Mouse (Mus musculus) limb, embryonic 14.5 days (tissue): ENCODE measurements at regions not wholly inside any gene's neighbourhood (a gene's known extent, or its start where the extent isn't known, plus 50 kb on each side); places are given as distances from the start of the nearest gene placed in this dataset.

ENCODE experiments used
- ATAC-seq: fragments of 200-750 bp; cut with Nextera tagmentation; 2 replicates; pipeline ENCODE4 v1.8.0; 2017; ENCODE audit warnings: low read depth, moderate number of reproducible peaks, moderate TSS enrichment; ENCODE audit not compliant: low FRiP score
- DNase-seq: peaks from one replicate; pipeline ENCODE4 v3.0.0-alpha.2; 2015; ENCODE audit warnings: low spot score
- H3K27ac ChIP-seq: fragments of 300-500 bp; sonication (generic); replicated peaks from 2 replicates; pipeline ENCODE4 v1.5.1; 2014; ENCODE audit warnings: low read depth, mild to moderate bottlenecking, low read length, moderate library complexity, mixed read lengths
- H3K27me3 ChIP-seq: fragments of 300-500 bp; sonication (generic); 2 replicates; pipeline ENCODE4 v1.6.1; 2014; ENCODE audit warnings: low read length, mixed read lengths; ENCODE audit not compliant: control insufficient read depth, insufficient read depth
- H3K36me3 ChIP-seq: fragments of 300-500 bp; sonication (generic); 2 replicates; pipeline ENCODE4 v1.6.1; 2014; ENCODE audit warnings: mild to moderate bottlenecking, low read length, moderate library complexity, mixed read lengths; ENCODE audit not compliant: control insufficient read depth, insufficient read depth
- H3K4me1 ChIP-seq: fragments of 300-500 bp; sonication (generic); 2 replicates; pipeline ENCODE4 v1.6.1; 2014; ENCODE audit warnings: antibody characterized with exemption, low read length, mixed read lengths; ENCODE audit not compliant: control insufficient read depth, insufficient read depth
- H3K4me2 ChIP-seq: fragments of 300-500 bp; sonication (generic); replicated peaks from 2 replicates; pipeline ENCODE4 v1.6.1; 2014; ENCODE audit warnings: low read depth, mild to moderate bottlenecking, low read length, moderate library complexity; ENCODE audit not compliant: severe bottlenecking
- H3K4me3 ChIP-seq: fragments of 300-500 bp; sonication (generic); replicated peaks from 2 replicates; pipeline ENCODE4 v1.5.1; 2014; ENCODE audit warnings: low read length
- H3K9ac ChIP-seq: fragments of 300-500 bp; sonication (generic); 2 replicates; pipeline ENCODE4 v1.6.1; 2014; ENCODE audit warnings: mild to moderate bottlenecking, low read depth, low read length, moderate library complexity; ENCODE audit not compliant: severe bottlenecking
- H3K9me3 ChIP-seq: fragments of 300-500 bp; sonication (generic); 2 replicates; pipeline ENCODE4 v1.6.1; 2016; ENCODE audit warnings: low read length; ENCODE audit not compliant: control insufficient read depth
- POLR2A ChIP-seq: fragments of 200-500 bp; IDR thresholded peaks from 2 replicates; pipeline ENCODE4 v1.8.0; 2012; ENCODE audit warnings: inconsistent platforms, mild to moderate bottlenecking, moderate library complexity, borderline replicate concordance; ENCODE audit not compliant: insufficient read depth, insufficient read length; ENCODE audit errors: extremely low read depth
- WGBS: fragments of 180-500 bp; shearing (Covaris S2); extraction: QIAGEN DNeasy Blood & Tissue Kit; methylation state at CpG from one replicate; pipeline ENCODE4 v1.1.7; 2014; 5-methylcytosine and 5-hydroxymethylcytosine counted together

DNA sequence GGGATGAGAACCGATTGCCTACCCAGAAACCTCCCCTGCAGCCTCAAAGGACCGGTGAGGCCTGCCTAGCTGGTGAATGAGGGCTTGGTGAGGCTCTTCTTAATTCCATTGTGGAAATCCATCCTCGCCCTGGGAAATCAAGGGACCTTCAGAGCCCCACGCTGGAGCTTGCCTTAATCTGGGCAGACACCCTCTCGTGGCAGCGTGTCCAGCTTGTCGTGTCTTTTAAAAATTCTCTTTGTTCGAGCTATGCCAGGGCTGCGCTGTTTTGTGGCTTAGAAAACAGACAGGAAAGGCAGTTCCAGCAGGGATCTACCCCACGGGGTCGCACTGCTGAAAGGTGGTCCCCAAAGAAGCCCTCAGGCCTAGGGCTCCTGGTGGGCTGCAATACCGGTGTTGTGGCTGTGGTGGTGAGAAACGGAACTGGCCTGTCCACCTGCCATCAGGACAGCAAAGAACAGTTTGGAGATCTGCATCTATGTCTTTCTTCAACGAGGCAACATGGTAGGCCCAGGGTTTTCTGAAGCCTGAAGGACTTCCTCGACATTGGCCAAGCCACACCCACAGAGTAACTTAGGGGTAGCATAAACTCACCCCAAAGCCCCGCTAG is 63.5 kb upstream of the Zfp423 start:
- no peak for DNase-seq
- no peak for TF ChIP-seq POLR2A
- Histone ChIP-seq H3K36me3 (no peaks in the 10 kb centered on the region), H3K9me3 (0 out of 2 replicates have a peak, but pooled peaks cover 6% of the 10 kb centered on the region), H3K4me2 (no peak overlapping the region), H3K27me3 (no peaks in the 10 kb centered on the region), H3K27ac (no peak overlapping the region), H3K4me3 (no peak overlapping the region), H3K4me1 (no peaks in the 10 kb centered on the region), H3K9ac (peak overlapping the region; percentile 12; the same call in 1 of the 2 replicates)
- ATAC-seq: no peak
- 66% methylated on average over 16 of the region's 16 CpGs for WGBS

DNA sequence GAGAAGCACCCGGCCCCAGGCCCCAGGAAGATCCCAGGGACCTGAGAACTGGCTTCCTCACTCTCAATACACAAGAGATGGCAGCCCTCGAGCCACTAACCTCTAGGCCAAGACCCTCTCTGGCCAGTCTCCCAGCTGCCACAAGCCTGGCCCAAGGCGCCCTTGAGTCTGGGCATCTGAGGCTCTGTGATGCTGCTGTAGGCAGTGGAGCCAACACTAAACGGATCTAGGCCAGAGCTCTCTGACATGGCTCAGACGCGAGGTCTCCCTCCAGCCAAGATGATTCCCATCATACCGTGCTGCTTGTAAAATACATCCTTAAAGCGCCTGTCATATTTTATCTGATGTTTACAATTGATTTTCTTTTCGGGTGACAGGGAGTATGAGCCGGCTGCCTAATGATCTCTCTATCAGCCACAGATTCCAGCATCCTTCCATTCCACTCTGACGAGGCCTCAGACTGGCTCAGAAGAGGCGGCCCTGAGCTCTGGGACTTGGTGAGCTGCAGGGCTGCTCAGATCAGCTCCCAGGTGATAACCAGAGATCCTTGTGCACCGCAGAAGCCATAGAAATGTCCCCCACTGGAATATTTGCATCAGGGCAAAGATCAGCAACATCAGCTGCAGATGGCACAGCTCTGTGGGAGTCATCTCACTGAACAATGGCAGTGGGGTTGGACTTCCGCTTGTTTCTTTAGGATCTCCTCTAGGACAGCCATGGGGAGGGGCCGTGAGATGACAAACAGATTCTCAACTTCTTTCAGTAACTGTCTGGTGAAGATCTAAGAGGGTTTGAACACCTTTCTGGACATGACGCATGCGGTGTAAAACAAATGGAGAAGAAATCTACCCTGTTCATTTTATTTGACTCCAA is 60.1 kb upstream of the Zfp423 start:
- H3K4me3 ChIP-seq: no peak overlapping the region
- H3K4me2 ChIP-seq: no peak overlapping the region
- WGBS: 83% methylated on average over 17 of the region's 17 CpGs
- H3K9ac ChIP-seq: no peak overlapping the region
- ATAC-seq (no peak), DNase-seq (no peak)
- no peaks in the 10 kb centered on the region for H3K27me3 ChIP-seq
- H3K27ac ChIP-seq: no peak overlapping the region
- no peaks in the 10 kb centered on the region for H3K4me1 ChIP-seq
- no peak for TF ChIP-seq POLR2A
- 0 out of 2 replicates have a peak, but pooled peaks cover 6% of the 10 kb centered on the region for H3K9me3 ChIP-seq
- no peaks in the 10 kb centered on the region for H3K36me3 ChIP-seq

DNA sequence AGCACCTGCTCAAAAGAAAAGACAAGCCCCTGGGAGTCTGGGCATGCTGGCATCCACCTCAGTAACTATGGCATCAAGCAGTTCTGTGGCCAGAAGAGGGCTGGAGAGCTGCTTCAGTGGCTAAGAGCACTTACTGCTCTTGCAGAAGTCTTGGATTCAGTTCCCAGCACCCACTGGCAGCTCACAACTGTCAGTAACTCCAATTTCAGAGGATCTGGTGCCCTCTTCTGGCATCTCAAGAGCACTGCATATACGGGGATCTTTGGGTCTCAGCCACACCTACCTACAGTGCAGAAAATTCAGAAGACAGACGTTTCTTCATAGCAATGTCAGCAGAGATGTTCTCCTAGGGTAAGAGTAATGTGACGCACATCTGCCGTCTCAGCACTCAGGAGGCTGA is 59.1 kb upstream of the Zfp423 start:
- DNase-seq (no peak), ATAC-seq (no peak)
- TF ChIP-seq POLR2A: no peak
- no peak overlapping the region for H3K4me2 ChIP-seq
- no peak overlapping the region for H3K4me3 ChIP-seq
- 0 out of 2 replicates have a peak, but pooled peaks cover 6% of the 10 kb centered on the region for H3K9me3 ChIP-seq
- H3K9ac ChIP-seq: no peak overlapping the region
- H3K27ac ChIP-seq: no peak overlapping the region
- no peaks in the 10 kb centered on the region for H3K36me3 ChIP-seq
- WGBS: 92% methylated on average over 4 of the region's 4 CpGs
- H3K4me1 ChIP-seq: no peaks in the 10 kb centered on the region
- H3K27me3 ChIP-seq: no peaks in the 10 kb centered on the region

DNA sequence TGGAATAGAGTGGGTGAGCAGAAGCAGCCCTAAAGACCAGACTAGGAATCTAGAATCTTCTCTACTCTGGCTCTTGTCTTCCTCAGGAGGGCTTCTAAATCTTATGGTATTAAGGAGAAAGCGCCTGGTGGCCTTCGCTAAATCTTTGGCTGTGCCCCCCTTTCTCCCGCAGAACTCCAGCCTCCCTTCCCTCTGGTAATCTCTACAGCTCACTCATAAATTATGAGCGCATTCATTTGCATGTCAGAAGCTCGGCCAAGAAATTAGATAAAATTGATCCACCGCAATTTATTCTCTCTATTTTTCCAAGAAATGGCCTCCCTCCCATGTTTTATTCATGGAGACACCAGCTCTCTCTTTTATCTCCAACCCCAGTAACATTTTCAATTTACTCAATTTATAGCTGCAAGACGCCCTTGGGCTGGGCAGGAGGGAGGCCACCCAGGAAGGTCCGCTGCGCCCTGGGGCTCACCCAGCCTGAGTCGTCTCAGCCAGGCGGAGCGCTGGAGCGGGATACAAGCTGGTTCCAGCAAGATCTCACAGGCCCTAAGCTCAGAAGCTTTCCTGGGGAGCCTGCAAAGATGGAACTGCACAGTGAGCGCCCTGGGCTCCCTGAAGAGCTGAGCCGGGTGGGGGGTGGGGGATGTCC is 52.9 kb upstream of the Zfp423 start:
- peaks cover 4% of the 10 kb centered on the region; the same call in 1 of the 2 replicates for H3K4me1 ChIP-seq
- H3K4me2 ChIP-seq: no peak overlapping the region
- no peak overlapping the region for H3K9ac ChIP-seq
- no peak for ATAC-seq
- H3K27me3 ChIP-seq: no peaks in the 10 kb centered on the region
- H3K9me3 ChIP-seq: no peaks in the 10 kb centered on the region
- no peak overlapping the region for H3K4me3 ChIP-seq
- TF ChIP-seq POLR2A: no peak
- no peaks in the 10 kb centered on the region for H3K36me3 ChIP-seq
- DNase-seq: no peak
- no peak overlapping the region for H3K27ac ChIP-seq
- 47% methylated on average over 15 of the region's 15 CpGs for WGBS

DNA sequence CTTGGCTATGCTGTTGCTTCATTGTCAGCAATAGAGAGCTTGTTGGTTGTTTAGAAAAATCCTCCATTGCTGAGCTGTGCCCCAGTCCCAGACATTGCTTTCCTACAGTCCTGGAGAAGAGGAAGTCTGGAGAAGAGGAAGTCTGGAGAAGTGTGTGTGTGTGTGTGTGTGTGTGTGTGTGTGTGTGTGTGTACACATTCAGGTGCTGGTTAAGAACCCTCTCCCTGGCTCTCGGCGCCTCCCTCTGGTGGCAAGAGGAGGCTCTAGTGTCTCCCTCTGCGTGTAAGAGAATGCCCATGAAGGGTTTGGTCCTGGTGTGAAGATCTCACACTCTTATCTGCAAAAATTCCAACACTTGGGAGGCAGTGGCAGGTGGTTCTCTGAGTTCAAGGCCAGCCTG is 51.2 kb upstream of the Zfp423 start:
- H3K4me1 ChIP-seq: peaks cover 4% of the 10 kb centered on the region; the same call in 1 of the 2 replicates
- no peak overlapping the region for H3K4me2 ChIP-seq
- H3K4me3 ChIP-seq: no peak overlapping the region
- ATAC-seq: no peak
- TF ChIP-seq POLR2A: no peak
- no peak overlapping the region for H3K27ac ChIP-seq
- no peak overlapping the region for H3K9ac ChIP-seq
- DNase-seq: peak; percentile 17
- H3K36me3 ChIP-seq: no peaks in the 10 kb centered on the region
- no peaks in the 10 kb centered on the region for H3K27me3 ChIP-seq
- no peaks in the 10 kb centered on the region for H3K9me3 ChIP-seq
- WGBS: 31% methylated on average over 3 of the region's 3 CpGs
